Mouse (Mus musculus): ENCODE measurements around the gene Dmp1.

DNA sequence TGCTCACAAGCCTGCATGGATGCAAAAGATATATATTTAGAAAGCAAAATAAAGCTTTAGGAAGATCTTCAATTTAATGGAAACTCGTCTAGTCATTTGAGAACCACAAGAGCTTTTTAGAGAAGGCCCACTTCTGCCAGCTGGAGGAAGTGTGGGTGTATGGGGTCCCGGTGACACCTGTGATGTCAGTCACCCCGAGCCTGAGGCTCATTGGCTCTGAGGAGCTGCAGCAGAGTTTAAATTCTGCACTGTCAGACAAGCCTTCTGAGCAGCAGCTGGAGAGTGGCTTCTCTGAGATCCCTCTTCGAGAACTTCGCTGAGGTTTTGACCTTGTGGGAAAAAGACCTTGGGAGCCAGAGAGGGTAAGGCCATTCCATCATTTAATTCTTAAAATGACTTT lies at the start of gene Dmp1:
- TF ChIP-seq CTCF (IDR thresholded peaks at IDR 0.05; ENCODE audit: control insufficient read depth, insufficient read depth, low read length) (no peak), POLR2A (IDR thresholded peaks at IDR 0.05; ENCODE audit: borderline replicate concordance, control insufficient read depth, low read depth, low read length) (no peak)
